Mouse (Mus musculus): ENCODE measurements around the gene Bcl2l12.
A peak's percentile ranks its signal among the peaks of the same experiment; 100 is the strongest.

The Bcl2l12 gene

DNA sequence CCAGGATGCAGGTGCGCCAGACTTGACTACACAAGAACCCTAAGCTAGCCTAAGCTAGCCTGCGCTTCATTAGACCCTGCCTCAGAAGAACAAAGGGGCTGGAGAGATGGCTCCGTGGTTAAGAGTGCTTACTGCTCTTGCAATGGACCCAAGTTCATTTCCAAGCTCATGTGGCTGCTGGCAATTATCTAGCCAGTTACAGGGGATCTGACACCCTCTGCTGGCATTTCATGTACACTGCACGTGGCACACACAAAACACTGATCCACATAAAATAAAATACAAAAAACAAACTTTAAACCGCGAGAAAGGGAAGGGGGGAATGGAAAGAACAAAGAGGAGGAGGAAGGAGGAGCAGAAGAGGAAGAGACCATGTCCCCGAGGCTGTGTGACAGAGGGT lies 40.3 kb downstream of the Bcl2l12 start:
- DNase-seq, result peak; percentile 34

- DNase-seq, result no peak
Observed at GRCm38 (mm10) chr7:44957183-44957835, 41.2 kb downstream of the Bcl2l12 start.

DNA sequence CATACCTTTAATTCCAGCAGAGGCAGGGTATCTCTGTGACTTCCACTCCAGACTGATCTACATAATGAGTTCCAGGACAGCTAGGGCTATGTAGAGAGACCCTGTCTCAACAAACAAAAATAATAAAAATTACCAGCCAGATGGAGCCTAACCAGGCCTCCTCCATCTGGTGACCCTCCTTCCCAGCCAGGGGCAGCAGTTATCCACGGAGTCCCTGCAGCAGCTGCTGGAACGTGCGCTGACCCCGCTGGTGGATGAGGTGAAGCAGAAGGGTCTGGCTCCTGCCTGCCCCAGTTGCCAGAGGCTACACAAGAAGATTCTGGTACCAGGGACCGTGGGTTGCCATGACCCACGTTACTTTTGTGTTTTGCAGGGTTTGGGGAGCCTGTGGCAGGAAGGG lies 42.2 kb downstream of the Bcl2l12 start:
- no peak for DNase-seq

DNA sequence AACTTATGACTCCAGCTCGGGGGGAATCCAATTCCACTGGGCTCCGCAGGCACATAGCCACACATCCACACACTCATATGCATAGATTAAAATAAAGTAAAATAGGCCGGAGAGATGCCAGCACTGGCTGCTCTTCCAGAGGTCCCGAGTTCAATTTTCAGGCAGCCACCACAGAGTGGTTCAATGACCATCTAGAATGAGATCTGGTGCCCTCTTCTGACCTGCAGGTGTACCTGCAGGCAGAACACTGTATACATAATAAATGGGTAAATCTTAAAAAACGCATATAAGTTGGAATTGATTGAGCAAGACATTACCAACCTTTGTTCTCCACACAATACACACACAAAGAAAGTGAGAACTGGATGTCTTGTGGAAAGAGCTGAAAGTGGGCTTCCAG lies 42.9 kb downstream of the Bcl2l12 start:
- DNase-seq, result peak; percentile 48

- DNase-seq, result no peak
Observed at GRCm38 (mm10) chr7:44954091-44954885, 44.2 kb downstream of the Bcl2l12 start.

GRCm38 (mm10) chr7:44953561-44953960 lies 45.0 kb downstream of the Bcl2l12 start:
- no peak for DNase-seq

DNA sequence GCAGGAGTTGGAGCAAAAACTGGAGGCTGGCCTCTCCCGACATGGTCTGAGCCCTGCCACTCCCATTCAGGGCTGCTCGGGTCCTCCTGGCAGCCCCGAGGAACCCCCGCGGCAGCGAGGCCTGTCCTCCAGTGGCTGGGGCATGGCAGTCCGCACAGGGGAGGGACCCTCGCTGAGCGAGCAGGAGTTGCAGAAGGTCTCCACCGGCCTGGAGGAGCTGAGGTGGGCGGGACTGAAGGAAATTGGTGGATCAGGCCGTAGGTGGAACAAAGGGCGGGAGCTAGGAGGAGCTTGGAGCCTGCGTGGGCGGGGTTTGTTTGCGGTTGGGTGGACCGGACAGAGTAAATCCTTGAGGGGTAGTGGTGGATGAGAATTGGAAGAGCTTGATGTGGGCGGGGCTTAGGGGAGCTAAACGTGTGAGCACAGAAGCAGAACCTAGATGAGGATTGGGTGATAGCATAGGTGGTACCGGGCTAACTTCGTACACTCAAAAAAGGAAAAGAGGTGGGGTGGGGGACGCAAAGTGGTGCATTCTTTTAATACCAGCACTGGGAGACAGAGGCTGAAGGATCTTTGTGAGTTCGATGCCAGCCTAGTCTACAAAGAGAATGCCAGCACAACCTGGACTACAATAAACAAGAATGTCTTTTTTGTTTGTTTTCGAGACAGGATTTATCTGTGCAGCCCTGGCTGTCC lies 45.8 kb downstream of the Bcl2l12 start:
- peak; percentile 43 for DNase-seq

- DNase-seq, result no peak
Observed at GRCm38 (mm10) chr7:44951960-44952359, 46.6 kb downstream of the Bcl2l12 start.

DNA sequence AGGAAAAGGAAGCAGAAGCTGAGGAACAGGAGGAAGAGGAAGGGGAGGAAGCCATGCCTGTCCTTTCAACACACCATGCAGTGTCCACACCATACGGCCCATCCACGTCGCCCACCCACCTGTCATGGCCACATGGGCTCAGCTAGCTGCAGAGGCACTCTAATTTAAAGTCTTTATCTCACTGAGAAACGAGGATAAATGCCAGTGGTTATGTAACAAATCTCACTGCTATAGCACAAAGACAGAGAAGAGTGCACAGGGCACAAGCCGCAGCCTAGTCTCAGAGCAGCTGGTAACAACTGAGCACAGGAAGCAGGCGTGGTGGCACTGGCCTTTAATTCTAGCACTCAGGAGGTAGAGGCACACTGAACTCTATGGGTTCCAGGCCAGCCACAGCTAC lies 48.6 kb downstream of the Bcl2l12 start:
- DNase-seq, result no peak

DNA sequence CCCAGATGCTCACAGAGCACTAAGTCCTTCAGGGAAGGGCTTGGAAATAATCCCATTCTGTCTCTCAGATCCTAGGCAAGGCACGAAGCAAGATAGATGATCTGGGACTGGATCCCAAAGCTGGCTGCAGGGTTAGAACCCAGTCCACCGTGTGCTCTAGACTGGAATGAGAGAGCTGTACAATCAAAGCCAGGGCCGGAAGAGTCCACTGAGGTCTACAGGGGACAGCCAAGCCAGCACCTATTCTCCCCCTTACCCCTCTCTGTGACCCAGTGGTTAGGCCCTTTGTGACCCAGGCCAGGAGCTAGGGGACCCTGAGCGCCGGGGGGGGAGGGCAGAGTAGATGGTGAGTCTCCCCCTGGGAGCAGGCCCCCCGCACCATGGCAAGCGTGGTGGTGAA lies 55.6 kb downstream of the Bcl2l12 start, which contains the start of gene Tsks:
TSS of gene Tsks (plus strand) at position 301 of the 400 bp plus-strand sequence.
- DNase-seq, result no peak
